ENCODE assay signal across 18 mouse cellular contexts in genomic region chr6:54948682-54949081, GRCm38 (mm10).
"Had no signal": no experiment of that assay in that cellular context is flagged by ENCODE, and none has a peak within 500 bp of the region (broad histone marks: within the 10 kb centered on the region; RNA-seq: fewer than 3 reads in every experiment).

No protein-coding gene starts in this region.

- H3K36me3 ChIP-seq: limb, embryonic 10.5 days; liver, embryonic 12.5 days; liver, embryonic 15.5 days; midbrain, embryonic 12.5 days; midbrain, embryonic 15.5 days; neural tube, embryonic 13.5 days; stomach, embryonic 15.5 days had no signal

- ATAC-seq: inflammation-experienced regulatory T-cells, adult 6 months; intestine, embryonic 16.5 days; liver, embryonic 12.5 days; midbrain, embryonic 15.5 days had no signal

- H3K4me1 ChIP-seq: midbrain, embryonic 12.5 days; stomach, embryonic 15.5 days had no signal

- DNase-seq: kidney, adult 18-20 months; kidney, adult 9 months; kidney, postnatal 14 days; kidney, postnatal 4 days; lung, adult 2 months; retina, postnatal 1 day; thymus, postnatal 25 days had no signal

- H3K4me3 ChIP-seq: limb, embryonic 10.5 days; limb, embryonic 13.5 days; liver, embryonic 12.5 days; liver, embryonic 15.5 days; midbrain, embryonic 12.5 days; midbrain, embryonic 15.5 days; myocyte; neural tube, embryonic 13.5 days; stomach, embryonic 15.5 days had no signal

- H3K27ac ChIP-seq: limb, embryonic 10.5 days; limb, embryonic 13.5 days; liver, embryonic 12.5 days; liver, embryonic 15.5 days; midbrain, embryonic 12.5 days; midbrain, embryonic 15.5 days; neural tube, embryonic 13.5 days; stomach, embryonic 15.5 days had no signal

- H3K9ac ChIP-seq: limb, embryonic 13.5 days; liver, embryonic 12.5 days; liver, embryonic 15.5 days; midbrain, embryonic 12.5 days; midbrain, embryonic 15.5 days; neural tube, embryonic 13.5 days; stomach, embryonic 15.5 days had no signal

- H3K27me3 ChIP-seq: stomach, embryonic 15.5 days had no signal
